Comparison of ENCODE assay signal across 8 mouse cellular contexts in the genomic region with DNA sequence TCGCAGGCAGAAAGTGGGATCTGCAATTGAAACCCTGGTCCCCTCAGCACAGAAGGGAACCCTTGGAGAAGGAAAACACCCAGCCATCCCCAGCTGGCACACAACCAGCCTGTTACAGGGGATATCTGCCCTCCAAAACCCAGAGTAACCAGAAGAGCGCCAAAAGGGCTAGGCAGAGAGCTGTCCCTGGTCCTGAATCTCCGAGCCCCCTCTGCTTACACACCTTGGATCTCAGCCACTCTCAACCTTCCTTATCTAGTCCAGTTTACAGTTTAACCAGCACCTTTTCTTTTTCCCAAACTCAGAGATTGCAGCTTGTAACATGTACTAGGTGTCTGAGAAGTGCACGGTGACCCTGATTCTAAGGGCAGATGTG.
DNase-seq lines count a peak whose midpoint lies in the region; ATAC-seq and TF ChIP-seq lines count a peak whose summit lies in the region.

No protein-coding gene starts in this region.

- H3K4me3 ChIP-seq in heart, embryonic 11.5 days (ENCODE audit: low read depth, low read length), result no peak overlapping the region
- H3K4me3 ChIP-seq in liver, adult 2 months (ENCODE audit: insufficient read depth, low read depth, low read length), result no peak overlapping the region

- no peaks in the 10 kb centered on the region for H3K36me3 ChIP-seq in heart, embryonic 11.5 days (ENCODE audit: control insufficient read depth, insufficient read depth, low read length)
- H3K36me3 ChIP-seq in liver, adult 2 months (ENCODE audit: control insufficient read depth, insufficient read depth, low read length), result no peaks in the 10 kb centered on the region

- H3K27ac ChIP-seq in heart, embryonic 11.5 days (ENCODE audit: low read depth, low read length), result no peak overlapping the region
- H3K27ac ChIP-seq in liver, adult 2 months (replicated peaks; ENCODE audit: insufficient read depth, low read depth, low read length), result no peak overlapping the region

- H3K9me3 ChIP-seq in heart, embryonic 11.5 days (replicated peaks; ENCODE audit: control insufficient read depth, low read length), result no peaks in the 10 kb centered on the region

- peaks cover 72% of the 10 kb centered on the region for H3K27me3 ChIP-seq in heart, embryonic 11.5 days (ENCODE audit: control insufficient read depth, insufficient read depth, low read length)
- H3K27me3 ChIP-seq in liver, adult 2 months (ENCODE audit: control insufficient read depth, insufficient read depth, low read length), result peaks cover 5% of the 10 kb centered on the region; the same call in 1 of the 2 replicates

- no peak for TF ChIP-seq POLR2A in liver, adult 2 months (IDR thresholded peaks at IDR 0.05; ENCODE audit: extremely low read depth, insufficient read depth, low read length)

- TF ChIP-seq CTCF in liver, adult 2 months (IDR thresholded peaks at IDR 0.05; ENCODE audit: low read depth, low read length), result no peak

- H3K4me1 ChIP-seq in heart, embryonic 11.5 days (ENCODE audit: control insufficient read depth, insufficient read depth, low read length), result no peaks in the 10 kb centered on the region
- no peaks in the 10 kb centered on the region for H3K4me1 ChIP-seq in liver, adult 2 months (ENCODE audit: control insufficient read depth, insufficient read depth, low read length)

- WGBS in heart, embryonic 11.5 days (ENCODE audit: insufficient replicate concordance), result 16% methylated on average over 4 of the region's 4 CpGs
- WGBS in liver, adult 2 months, result 20% methylated on average over 4 of the region's 4 CpGs

- no peak overlapping the region for H3K9ac ChIP-seq in heart, embryonic 11.5 days (ENCODE audit: low read depth, low read length)
- no peak overlapping the region for H3K9ac ChIP-seq in liver, adult 2 months (ENCODE audit: low read depth, low read length)

- no peak overlapping the region for H3K4me2 ChIP-seq in heart, embryonic 11.5 days

- H3K79me2 ChIP-seq in liver, adult 2 months (ENCODE audit: control insufficient read depth, insufficient read depth, low read length), result no peaks in the 10 kb centered on the region

- DNase-seq in heart, postnatal 14 days, result peak; percentile 36 to 62
- DNase-seq in 416B (ENCODE audit: low read depth), result peak; percentile 59
- peak; percentile 74 for DNase-seq in adrenal gland, postnatal 14 days
- peak; percentile 21 for DNase-seq in liver, adult 2 months (ENCODE audit: extremely low read depth, low read depth, low spot score)
- DNase-seq in kidney, adult 8-10 months, result no peak
- DNase-seq in left cerebral cortex, postnatal 10 days (ENCODE audit: extremely low spot score in 1 of 2, low spot score in 2 of 2), result no peak

- intact Hi-C loops in heart, postnatal 14 days (cut with DNase I), result no loop called here
- intact Hi-C loops in left cerebral cortex, postnatal 10 days (cut with DNase I), result loop anchor here (5.0 kb wide), 1 partner anchor 81 kb away; a partner anchor contains a TSS

- ATAC-seq in heart, embryonic 11.5 days (replicated peaks; ENCODE audit: insufficient number of reproducible peaks, low FRiP score, low TSS enrichment), result no peak
- ATAC-seq in erythroid progenitor cell, adult 5-6 weeks (replicated peaks; ENCODE audit: low FRiP score, poor library complexity, severe bottlenecking), result no peak

Comparison
In these comparisons a context has a peak if more than half of its experiments do, and no peak if none do; other contexts are left out.
1. DNase-seq: peak in heart, postnatal 14 days (2 of 2), 416B (single experiment), adrenal gland, postnatal 14 days (single experiment) and liver, adult 2 months (single experiment); none in kidney, adult 8-10 months (0 of 2) and left cerebral cortex, postnatal 10 days (0 of 2).